Mouse (Mus musculus): Measurements from ENCODE around the gene Arhgap29. TPM values are rescaled to one million over a fixed set of nuclear protein-coding genes. Genes with fewer than 3 reads are reported as not detected.

Arhgap29 gene
- polyA plus RNA-seq, 1 experiment from 2014 or later: 10.3 TPM

DNA sequence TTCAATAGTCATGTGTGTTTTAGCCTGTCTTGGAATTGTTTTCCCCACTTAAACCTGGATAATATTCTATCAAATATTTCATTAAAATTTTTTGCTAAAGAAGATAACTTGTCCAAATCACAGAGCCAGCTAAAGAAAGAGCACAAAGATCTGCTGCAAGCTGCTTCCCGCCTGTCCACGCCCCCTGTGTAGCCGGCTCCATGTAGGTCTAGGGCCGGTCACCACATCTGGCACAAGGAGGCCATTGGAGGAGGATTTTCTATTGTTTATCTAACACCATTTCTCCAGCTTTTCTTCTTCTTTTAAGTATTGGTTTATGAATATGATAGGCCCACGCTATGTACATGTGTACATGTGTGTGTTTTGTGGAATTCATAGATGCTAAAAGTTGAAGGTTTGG, 38.9 kb upstream of the Arhgap29 start:
- ATAC-seq: no peak
- Histone ChIP-seq H3K9ac (ENCODE audit: low read depth, low read length) (no peak overlapping the region), H3K27ac (ENCODE audit: low read depth, low read length) (no peak overlapping the region), H3K36me3 (ENCODE audit: control insufficient read depth, insufficient read depth) (no peaks in the 10 kb centered on the region), H3K4me2 (replicated peaks; ENCODE audit: low read depth) (no peak overlapping the region), H3K4me3 (ENCODE audit: low read depth, low read length) (no peak overlapping the region), H3K9me3 (ENCODE audit: control insufficient read depth) (no peaks in the 10 kb centered on the region), H3K27me3 (replicated peaks; ENCODE audit: control insufficient read depth, insufficient read depth, low read length) (no peaks in the 10 kb centered on the region), H3K4me1 (replicated peaks; ENCODE audit: control insufficient read depth, insufficient read depth, low read length) (no peaks in the 10 kb centered on the region)
- 80% methylated on average over 5 of the region's 5 CpGs for WGBS
- no peak for TF ChIP-seq CTCF (IDR thresholded peaks at IDR 0.05; ENCODE audit: low read depth)

DNA sequence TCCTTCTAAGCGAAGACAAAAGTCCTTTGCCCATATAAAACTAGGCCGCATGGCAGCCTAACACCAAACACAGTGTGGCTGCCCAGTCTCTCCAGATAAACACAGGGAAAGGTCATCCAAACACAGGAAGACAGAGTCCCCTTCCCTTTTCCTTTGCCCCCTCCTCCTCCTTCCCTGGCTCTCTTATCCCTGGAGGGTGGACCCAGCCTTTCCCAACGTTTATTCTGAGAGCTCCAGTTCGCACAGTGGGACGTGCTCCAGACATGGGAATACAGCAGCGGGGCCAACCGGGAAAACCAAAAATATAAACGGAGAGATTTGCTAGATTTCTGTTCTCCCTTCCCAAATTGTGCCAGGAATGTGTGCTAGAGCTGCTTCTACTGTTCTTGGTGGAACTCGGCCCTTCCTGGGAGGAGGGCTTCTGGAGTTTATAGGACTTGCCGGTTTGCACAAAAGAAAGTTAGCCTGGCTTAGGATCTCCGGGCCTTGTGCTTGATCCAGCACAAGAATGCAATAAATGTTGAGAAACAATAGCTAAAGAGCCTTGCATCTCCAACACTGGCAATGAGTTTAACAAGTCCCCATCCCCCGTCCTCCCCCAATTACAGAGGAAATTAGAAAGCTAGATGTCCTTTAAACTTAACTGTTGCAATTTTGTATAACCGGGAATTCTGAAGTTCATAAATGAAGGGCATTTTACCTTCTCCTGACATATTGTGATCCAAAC, 37.7 kb upstream of the Arhgap29 start:
- 60% methylated on average over 13 of the region's 13 CpGs for WGBS
- no peak overlapping the region for H3K4me2 ChIP-seq (replicated peaks; ENCODE audit: low read depth)
- no peak for ATAC-seq

GRCm38 (mm10) chr3:121915191-121915590, 37.1 kb upstream of the Arhgap29 start:
- no peak for ATAC-seq
- Histone ChIP-seq H3K4me1 (replicated peaks; ENCODE audit: control insufficient read depth, insufficient read depth, low read length) (no peaks in the 10 kb centered on the region), H3K27me3 (replicated peaks; ENCODE audit: control insufficient read depth, insufficient read depth, low read length) (no peaks in the 10 kb centered on the region), H3K36me3 (ENCODE audit: control insufficient read depth, insufficient read depth) (no peaks in the 10 kb centered on the region), H3K9ac (ENCODE audit: low read depth, low read length) (no peak overlapping the region), H3K4me2 (replicated peaks; ENCODE audit: low read depth) (no peak overlapping the region), H3K4me3 (ENCODE audit: low read depth, low read length) (no peak overlapping the region), H3K9me3 (ENCODE audit: control insufficient read depth) (no peaks in the 10 kb centered on the region), H3K27ac (ENCODE audit: low read depth, low read length) (peak overlapping the region; percentile 51)
- WGBS: 57% methylated on average over 6 of the region's 6 CpGs
- TF ChIP-seq CTCF (IDR thresholded peaks at IDR 0.05; ENCODE audit: low read depth): no peak

More for the DNA sequence above, 37.7 kb upstream of the Arhgap29 start:
- Histone ChIP-seq H3K4me3 (ENCODE audit: low read depth, low read length) (no peak overlapping the region), H3K9ac (ENCODE audit: low read depth, low read length) (no peak overlapping the region), H3K9me3 (ENCODE audit: control insufficient read depth) (no peaks in the 10 kb centered on the region), H3K27me3 (replicated peaks; ENCODE audit: control insufficient read depth, insufficient read depth, low read length) (no peaks in the 10 kb centered on the region), H3K4me1 (replicated peaks; ENCODE audit: control insufficient read depth, insufficient read depth, low read length) (no peaks in the 10 kb centered on the region), H3K36me3 (ENCODE audit: control insufficient read depth, insufficient read depth) (no peaks in the 10 kb centered on the region), H3K27ac (ENCODE audit: low read depth, low read length) (peak overlapping the region; percentile 51)
- no peak for TF ChIP-seq CTCF (IDR thresholded peaks at IDR 0.05; ENCODE audit: low read depth)

DNA sequence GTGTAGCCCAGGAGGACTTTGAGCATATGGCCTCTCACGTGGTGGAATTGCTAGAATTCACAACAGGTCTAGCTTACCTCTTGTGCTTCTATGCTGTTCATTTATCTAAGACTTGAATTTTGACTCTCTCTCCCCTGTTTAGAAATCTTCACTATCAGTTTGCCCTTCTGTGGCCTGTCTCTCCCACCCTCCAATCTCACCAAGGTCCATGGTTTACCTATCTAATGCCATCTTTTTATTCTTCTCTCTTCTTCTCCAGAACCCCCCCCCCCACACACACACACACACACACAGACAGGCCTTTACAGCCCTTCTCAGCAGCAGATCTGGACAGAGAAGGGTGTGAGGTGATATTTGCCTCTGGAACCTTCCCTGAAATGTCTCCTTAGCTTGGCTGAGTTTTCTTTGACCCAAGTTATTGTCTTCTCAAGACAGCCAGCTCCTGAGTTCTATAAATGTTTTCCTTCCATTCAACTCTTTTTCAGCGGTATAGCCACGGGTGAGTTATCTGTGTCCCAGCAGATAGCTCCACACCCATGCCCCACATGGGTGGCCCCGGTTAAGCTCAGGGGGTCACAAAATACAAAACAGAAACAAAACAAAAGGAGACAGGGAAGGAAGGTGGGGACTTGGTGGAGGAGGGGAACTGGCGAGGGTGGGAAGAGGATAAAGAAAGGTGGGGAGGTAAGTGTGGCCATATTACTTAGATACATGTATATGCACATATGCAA, 35.4 kb upstream of the Arhgap29 start:
- no peak overlapping the region for H3K4me2 ChIP-seq (replicated peaks; ENCODE audit: low read depth)
- no peak overlapping the region for H3K27ac ChIP-seq (ENCODE audit: low read depth, low read length)
- H3K4me1 ChIP-seq (replicated peaks; ENCODE audit: control insufficient read depth, insufficient read depth, low read length): no peaks in the 10 kb centered on the region
- H3K36me3 ChIP-seq (ENCODE audit: control insufficient read depth, insufficient read depth): no peaks in the 10 kb centered on the region
- ATAC-seq: no peak
- no peaks in the 10 kb centered on the region for H3K9me3 ChIP-seq (ENCODE audit: control insufficient read depth)
- H3K9ac ChIP-seq (ENCODE audit: low read depth, low read length): no peak overlapping the region
- 83% methylated on average over 5 of the region's 5 CpGs for WGBS
- no peak for TF ChIP-seq CTCF (IDR thresholded peaks at IDR 0.05; ENCODE audit: low read depth)
- H3K27me3 ChIP-seq (replicated peaks; ENCODE audit: control insufficient read depth, insufficient read depth, low read length): no peaks in the 10 kb centered on the region
- H3K4me3 ChIP-seq (ENCODE audit: low read depth, low read length): no peak overlapping the region

DNA sequence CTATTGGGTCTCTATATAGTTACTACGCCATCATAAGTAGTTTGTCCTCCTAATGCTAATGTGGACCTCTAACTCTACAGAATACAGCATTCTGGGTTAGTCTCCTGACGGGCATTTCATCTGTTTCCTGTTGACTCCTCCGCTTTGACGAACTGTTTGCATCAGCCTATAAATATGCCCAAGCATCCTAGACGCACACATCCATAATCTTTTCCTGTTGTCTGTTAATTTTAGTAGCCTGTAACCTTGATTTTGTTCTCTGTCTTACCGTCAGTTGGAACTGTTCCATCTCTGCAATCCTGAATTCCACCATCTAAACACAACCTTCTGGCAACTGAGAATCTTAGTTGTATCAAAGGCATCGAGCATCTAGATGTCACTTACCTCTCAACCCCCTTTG, 34.7 kb upstream of the Arhgap29 start:
- H3K27me3 ChIP-seq (replicated peaks; ENCODE audit: control insufficient read depth, insufficient read depth, low read length): no peaks in the 10 kb centered on the region
- no peak for ATAC-seq
- H3K36me3 ChIP-seq (ENCODE audit: control insufficient read depth, insufficient read depth): no peaks in the 10 kb centered on the region
- no peak for TF ChIP-seq CTCF (IDR thresholded peaks at IDR 0.05; ENCODE audit: low read depth)
- H3K4me1 ChIP-seq (replicated peaks; ENCODE audit: control insufficient read depth, insufficient read depth, low read length): no peaks in the 10 kb centered on the region
- no peak overlapping the region for H3K4me3 ChIP-seq (ENCODE audit: low read depth, low read length)
- no peak overlapping the region for H3K4me2 ChIP-seq (replicated peaks; ENCODE audit: low read depth)
- no peaks in the 10 kb centered on the region for H3K9me3 ChIP-seq (ENCODE audit: control insufficient read depth)
- H3K27ac ChIP-seq (ENCODE audit: low read depth, low read length): no peak overlapping the region
- no peak overlapping the region for H3K9ac ChIP-seq (ENCODE audit: low read depth, low read length)
- WGBS: 82% methylated on average over 7 of the region's 7 CpGs

GRCm38 (mm10) chr3:121919961-121920360, 32.4 kb upstream of the Arhgap29 start:
- no peak overlapping the region for H3K4me3 ChIP-seq (ENCODE audit: low read depth, low read length)
- no peak overlapping the region for H3K27ac ChIP-seq (ENCODE audit: low read depth, low read length)
- H3K9ac ChIP-seq (ENCODE audit: low read depth, low read length): no peak overlapping the region
- no peak overlapping the region for H3K4me2 ChIP-seq (replicated peaks; ENCODE audit: low read depth)
- no peaks in the 10 kb centered on the region for H3K36me3 ChIP-seq (ENCODE audit: control insufficient read depth, insufficient read depth)
- no peak for TF ChIP-seq CTCF (IDR thresholded peaks at IDR 0.05; ENCODE audit: low read depth)
- WGBS: 81% methylated on average over 5 of the region's 5 CpGs
- H3K9me3 ChIP-seq (ENCODE audit: control insufficient read depth): no peaks in the 10 kb centered on the region
- H3K27me3 ChIP-seq (replicated peaks; ENCODE audit: control insufficient read depth, insufficient read depth, low read length): no peaks in the 10 kb centered on the region
- ATAC-seq: no peak
- H3K4me1 ChIP-seq (replicated peaks; ENCODE audit: control insufficient read depth, insufficient read depth, low read length): no peaks in the 10 kb centered on the region
